Mouse (Mus musculus): ENCODE measurements around the gene Nat8f1. TPM values are rescaled to one million over a fixed set of nuclear protein-coding genes. Genes with fewer than 3 reads are reported as not detected.
A peak's percentile ranks its signal among the peaks of the same experiment; 100 is the strongest.
"Not testable (repeated sequence)": the region's sequence is repeated elsewhere in the genome, so short reads cannot be mapped to it uniquely, and the experiment has no call there.

Nat8f1 gene
- polyA plus RNA-seq (2017; shearing (Covaris generic)) = 10 to 100 TPM; 10.4 to 15.9 TPM

- peak; percentile 95 for ATAC-seq
Observed at GRCm38 (mm10) chr6:85915539-85916513, at the start of gene Nat8f1. TSS of gene Nat8f1 (minus strand) at chr6:85915687.

GRCm38 (mm10) chr6:85961101-85962091 lies 45.9 kb upstream of the Nat8f1 start, which contains the start of gene Dusp11:
TSS of gene Dusp11 (minus strand) at chr6:85961667.
- ATAC-seq = peak; percentile 80

DNA sequence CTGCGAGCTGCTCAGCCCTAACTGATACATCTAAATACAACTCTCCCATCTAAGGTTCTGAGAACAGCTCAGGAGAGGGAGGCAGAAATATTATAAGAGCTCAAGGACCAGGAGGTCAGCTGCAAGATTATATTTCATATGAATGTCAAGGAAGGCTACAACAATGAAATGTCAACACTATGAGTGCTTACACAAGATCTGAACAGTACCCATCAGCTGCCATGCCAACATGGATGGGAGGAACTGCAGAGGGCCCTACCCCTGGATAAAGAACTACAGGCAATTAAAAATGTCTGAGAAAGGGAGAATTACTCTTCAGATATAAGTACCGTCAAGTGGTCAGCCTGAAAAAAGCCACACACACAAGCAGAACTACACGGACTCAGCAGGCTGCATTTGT lies 42.1 kb upstream of the Nat8f1 start:
- no peak for ATAC-seq

DNA sequence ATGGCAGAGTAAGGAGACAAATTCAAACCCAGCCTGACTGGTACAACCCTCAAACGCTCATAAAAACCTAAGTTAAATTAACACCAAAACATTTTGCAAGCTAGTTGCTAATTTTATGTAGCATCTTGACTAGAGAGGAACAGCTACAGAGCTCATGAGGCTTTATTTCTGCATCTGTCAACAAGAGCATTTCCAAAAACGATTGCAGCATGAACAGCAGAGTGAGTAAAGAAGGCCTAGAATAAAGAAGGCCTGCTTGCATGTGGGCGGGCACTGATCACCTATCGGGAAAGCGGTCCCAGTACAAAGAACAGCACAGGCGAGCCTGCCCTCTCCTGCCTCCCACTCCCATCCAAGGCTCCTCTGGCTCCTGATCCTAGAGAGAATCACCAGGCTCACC lies 33.1 kb upstream of the Nat8f1 start:
- no peak for ATAC-seq

DNA sequence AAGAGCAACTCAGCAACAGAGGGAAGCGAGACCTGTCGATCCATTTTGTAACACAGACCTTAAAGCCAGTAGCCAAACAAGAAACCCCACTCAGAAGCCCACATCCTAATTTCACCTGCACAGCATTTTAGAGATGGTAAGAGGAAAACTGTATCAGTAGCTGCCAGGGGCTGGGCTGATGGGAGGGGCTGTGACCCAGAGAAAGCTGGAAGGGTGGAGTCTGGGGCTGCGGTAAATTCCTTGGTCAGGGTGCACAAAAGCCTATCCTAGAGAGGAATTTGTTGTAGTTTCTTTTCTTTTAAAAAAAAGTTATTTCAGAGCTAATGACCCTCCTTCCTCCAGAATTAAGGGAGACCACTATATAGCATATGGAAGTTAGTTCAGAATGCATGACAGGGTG lies 27.0 kb upstream of the Nat8f1 start:
- no peak for ATAC-seq

- ATAC-seq = no peak
Observed at GRCm38 (mm10) chr6:85938701-85939100, 23.2 kb upstream of the Nat8f1 start.

GRCm38 (mm10) chr6:85936508-85937465 lies 21.3 kb upstream of the Nat8f1 start:
- ATAC-seq = peak; percentile 86

GRCm38 (mm10) chr6:85935646-85936045 lies 20.2 kb upstream of the Nat8f1 start:
- no peak for ATAC-seq

GRCm38 (mm10) chr6:85934047-85934446 lies 18.6 kb upstream of the Nat8f1 start:
- no peak for ATAC-seq

- ATAC-seq = no peak
Observed at GRCm38 (mm10) chr6:85929312-85929711, 13.8 kb upstream of the Nat8f1 start.

GRCm38 (mm10) chr6:85927476-85928464 lies 12.3 kb upstream of the Nat8f1 start:
- ATAC-seq = no peak

GRCm38 (mm10) chr6:85926709-85927108 lies 11.2 kb upstream of the Nat8f1 start:
- no peak for ATAC-seq

- ATAC-seq = no peak
Observed at GRCm38 (mm10) chr6:85923643-85924042, 8.2 kb upstream of the Nat8f1 start.

GRCm38 (mm10) chr6:85919401-85919800 lies 3.9 kb upstream of the Nat8f1 start:
- no peak for ATAC-seq

DNA sequence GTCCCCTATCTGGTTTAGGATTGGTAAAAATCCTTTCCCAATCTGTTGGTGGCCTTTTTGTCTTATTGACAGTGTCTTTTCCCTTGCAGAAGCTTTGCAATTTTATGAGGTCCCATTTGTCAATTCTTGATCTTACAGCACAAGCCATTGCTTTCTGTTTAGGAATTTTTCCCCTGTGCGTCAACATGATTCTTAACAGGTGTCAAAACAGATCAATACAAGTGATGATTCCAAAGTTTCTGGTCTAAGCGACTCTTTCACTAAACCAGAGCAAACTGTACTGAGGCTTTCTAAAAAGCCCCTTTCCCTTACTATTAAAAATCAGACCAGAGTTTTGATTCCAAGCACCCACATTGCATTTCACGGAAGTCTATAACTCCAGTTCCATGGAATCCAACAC lies 2.9 kb upstream of the Nat8f1 start:
- not testable (repeated sequence) for ATAC-seq

- no peak for ATAC-seq
Observed at GRCm38 (mm10) chr6:85916596-85916995, 1.1 kb upstream of the Nat8f1 start.

- peak; percentile 26 for ATAC-seq
Observed at GRCm38 (mm10) chr6:85915141-85915538, 347 bp downstream of the Nat8f1 start.

DNA sequence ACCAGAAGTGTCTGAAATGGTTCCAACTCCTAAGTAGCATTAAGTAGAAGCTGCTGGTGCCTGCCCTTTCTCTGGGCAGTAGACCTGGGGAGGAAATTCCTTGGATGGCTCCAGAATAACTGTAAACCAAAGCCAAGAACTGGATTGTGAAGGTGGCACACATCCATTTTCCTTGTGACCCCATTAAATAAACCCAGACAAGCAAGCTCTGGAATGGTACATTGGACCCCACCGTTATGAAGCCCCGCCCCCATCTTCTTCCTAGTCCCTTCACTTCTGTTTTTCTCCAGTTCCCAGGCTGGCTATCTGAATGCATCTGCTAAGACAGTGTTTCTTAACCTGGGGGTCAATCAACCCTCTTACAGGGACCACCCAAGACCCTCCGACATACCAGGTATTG lies 3.9 kb downstream of the Nat8f1 start, which contains the start of gene Tprkb:
Gene Tprkb (plus strand): TSS at position 279 of the 400 bp plus-strand sequence.
- no peak for ATAC-seq

- ATAC-seq = no peak
Observed at GRCm38 (mm10) chr6:85909704-85910103, 5.8 kb downstream of the Nat8f1 start.

GRCm38 (mm10) chr6:85908341-85908740 lies 7.1 kb downstream of the Nat8f1 start:
- ATAC-seq = no peak
